Mouse (Mus musculus) T-helper 1 cell (primary cell): Measurements from ENCODE around the gene Olfr1392.
"Not testable (repeated sequence)": the region's sequence is repeated elsewhere in the genome, so short reads cannot be mapped to it uniquely, and the experiment has no call there.

Experiments used
- in situ Hi-C: fragments of 300-600 bp; cut with MboI, MseI; formaldehyde crosslinking; loops from one replicate; pipeline ENCODE4 v1.15.1; 2025; ENCODE audit warnings: high pct_unique_total_duplicates

Gene Olfr1392

GRCm38 (mm10) chr11:49304441-49304840 lies 19.4 kb downstream of the Olfr1392 start, which contains the start of gene Olfr10:
Gene Olfr10 (plus strand): TSS chr11:49304741.
- in situ Hi-C loops, result no loop called here

- in situ Hi-C loops, result not testable (repeated sequence)
These were observed 23.5 kb downstream of the Olfr1392 start for GRCm38 (mm10) chr11:49308547-49308946.

- in situ Hi-C loops, result no loop called here
These were observed 37.4 kb downstream of the Olfr1392 start, which contains the start of gene Olfr1391 for GRCm38 (mm10) chr11:49322442-49322841. Gene Olfr1391 (plus strand): TSS chr11:49322742.

GRCm38 (mm10) chr11:49326726-49327125 lies 41.6 kb downstream of the Olfr1392 start:
- in situ Hi-C loops, result no loop called here

GRCm38 (mm10) chr11:49329686-49330085 lies 44.6 kb downstream of the Olfr1392 start:
- in situ Hi-C loops, result no loop called here

GRCm38 (mm10) chr11:49334888-49335287 lies 49.8 kb downstream of the Olfr1392 start, which contains the start of gene Olfr1390:
Gene Olfr1390 (plus strand): TSS chr11:49335188.
- in situ Hi-C loops, result no loop called here

- in situ Hi-C loops, result no loop called here
These were observed 52.2 kb downstream of the Olfr1392 start for GRCm38 (mm10) chr11:49337150-49337832.
